Mouse (Mus musculus) embryonic stem cell, embryonic (primary cell): ENCODE data around the gene Tcte2.

ENCODE experiments used
- CTCF ChIA-PET, 4 experiments: fragments of 300-600 bp in 2 of 4; fragments of 350-600 bp in 2 of 4; sonication (Branson Sonifier 250); formaldehyde crosslinking; loops; one replicate each; lab custom pipeline; 2022; ENCODE audit warnings: inconsistent platforms in 2 of 4; lab: Charles Lee
- POLR2A ChIA-PET, 4 experiments: fragments of 300-600 bp in 2 of 4; fragments of 350-600 bp in 2 of 4; sonication (Branson Sonifier 250); formaldehyde crosslinking; loops; one replicate each; lab custom pipeline; 2022; ENCODE audit warnings: antibody characterized with exemption in 4 of 4, inconsistent platforms in 1 of 4; lab: Charles Lee

The Tcte2 gene

GRCm38 (mm10) chr17:13683027-13683410 lies 78.6 kb downstream of the Tcte2 start:
- POLR2A ChIA-PET = interaction anchor here (0.6 to 5.5 kb wide), 75 partner anchors 9 to 767 kb away, joined by 3 to 326 read pairs (median 5); partner anchors contain the start of genes Afdn (in 2 of the 4), Tcte2 (in 2 of the 4), Dact2 (in 1 of the 4) and Mrpl18 (in 1 of the 4)
- CTCF ChIA-PET = interaction anchor here in 2 of 4 experiments (0.7 to 3.9 kb wide), 7 partner anchors 14 to 767 kb away, joined by 3 to 24 read pairs (median 4); partner anchors contain the start of gene Mrpl18 (in 1 of the 2)

GRCm38 (mm10) chr17:13682378-13683026 lies 79.1 kb downstream of the Tcte2 start:
- ChIA-PET POLR2A (interaction anchor here (0.5 to 5.5 kb wide), 71 partner anchors 9 to 816 kb away, joined by 3 to 326 read pairs (median 6); partner anchors contain the start of genes Afdn (in 2 of the 4), Tcte2 (in 2 of the 4), Dact2 (in 1 of the 4) and Mrpl18 (in 1 of the 4)), CTCF (interaction anchor here (0.5 to 3.9 kb wide), 22 partner anchors 14 to 766 kb away, joined by 3 to 24 read pairs (median 3); partner anchors contain the start of genes Afdn (in 1 of the 4) and Mrpl18 (in 1 of the 4))

- ChIA-PET POLR2A (interaction anchor here (0.6 to 5.5 kb wide), 46 partner anchors 9 to 815 kb away, joined by 3 to 326 read pairs (median 6); partner anchors contain the start of genes Afdn (in 1 of the 4), Dact2 (in 1 of the 4) and Tcte2 (in 1 of the 4)), CTCF (interaction anchor here (0.5 to 3.9 kb wide), 23 partner anchors 13 to 1392 kb away, joined by 3 to 24 read pairs (median 4); partner anchors contain the start of gene Afdn (in 1 of the 4))
These were observed 79.9 kb downstream of the Tcte2 start for GRCm38 (mm10) chr17:13681686-13682085.

GRCm38 (mm10) chr17:13681126-13681525 lies 80.5 kb downstream of the Tcte2 start:
- POLR2A ChIA-PET = interaction anchor here in 3 of 4 experiments (0.6 to 5.5 kb wide), 26 partner anchors 8 to 247 kb away, joined by 3 to 326 read pairs (median 10); partner anchors contain the start of genes Afdn (in 1 of the 3) and Tcte2 (in 1 of the 3)
- CTCF ChIA-PET = interaction anchor here in 3 of 4 experiments (0.6 to 3.9 kb wide), 10 partner anchors 13 to 1385 kb away, joined by 3 to 24 read pairs (median 4); partner anchors contain the start of gene Afdn (in 1 of the 3)

GRCm38 (mm10) chr17:13680318-13680717 lies 81.3 kb downstream of the Tcte2 start:
- ChIA-PET POLR2A (interaction anchor here in 3 of 4 experiments (0.9 to 5.5 kb wide), 19 partner anchors 9 to 689 kb away, joined by 3 to 326 read pairs (median 8); partner anchors contain the start of genes Afdn (in 1 of the 3) and Tcte2 (in 1 of the 3)), CTCF (interaction anchor here in 2 of 4 experiments (0.9 to 3.9 kb wide), 3 partner anchors 12 to 89 kb away, joined by 4 to 24 read pairs (median 5); no protein-coding TSS in a partner anchor)

- CTCF ChIA-PET = interaction anchor here in 1 of 4 experiments (1.4 kb wide), 1 partner anchor 86 kb away, joined by 5 read pairs; no protein-coding TSS in a partner anchor
- POLR2A ChIA-PET = interaction anchor here in 3 of 4 experiments (0.6 to 5.5 kb wide), 21 partner anchors 9 to 688 kb away, joined by 3 to 326 read pairs (median 6); partner anchors contain the start of gene Tcte2 (in 1 of the 3)
These were observed 81.9 kb downstream of the Tcte2 start for GRCm38 (mm10) chr17:13679725-13680124.

- POLR2A ChIA-PET = interaction anchor here in 3 of 4 experiments (0.7 to 4.3 kb wide), 8 partner anchors 9 to 95 kb away, joined by 3 to 32 read pairs (median 7); no protein-coding TSS in a partner anchor
- CTCF ChIA-PET = interaction anchor here in 2 of 4 experiments (0.7 kb wide), 2 partner anchors 15 to 525 kb away, joined by 3 to 13 read pairs; no protein-coding TSS in a partner anchor
These were observed 84.1 kb downstream of the Tcte2 start for GRCm38 (mm10) chr17:13677225-13678148.

- ChIA-PET CTCF (interaction anchor here (0.6 to 1.1 kb wide), 6 partner anchors 14 to 275 kb away, joined by 3 to 8 read pairs (median 4); no protein-coding TSS in a partner anchor), POLR2A (interaction anchor here in 3 of 4 experiments (0.6 to 4.3 kb wide), 12 partner anchors 7 to 216 kb away, joined by 3 to 32 read pairs (median 3); partner anchors contain the start of gene Tcte2 (in 1 of the 3))
These were observed 85.5 kb downstream of the Tcte2 start for GRCm38 (mm10) chr17:13676099-13676498.

GRCm38 (mm10) chr17:13675630-13676029 lies 86.0 kb downstream of the Tcte2 start:
- ChIA-PET CTCF (interaction anchor here (0.6 to 1.1 kb wide), 4 partner anchors 17 to 276 kb away, joined by 3 to 8 read pairs (median 4); no protein-coding TSS in a partner anchor), POLR2A (interaction anchor here in 2 of 4 experiments (0.6 to 4.3 kb wide), 11 partner anchors 8 to 216 kb away, joined by 3 to 32 read pairs (median 3); partner anchors contain the start of gene Tcte2 (in 1 of the 2))

GRCm38 (mm10) chr17:13674695-13675306 lies 86.8 kb downstream of the Tcte2 start:
- CTCF ChIA-PET = no interaction called here
- POLR2A ChIA-PET = interaction anchor here in 2 of 4 experiments (1.5 to 4.3 kb wide), 4 partner anchors 9 to 16 kb away, joined by 5 to 32 read pairs (median 12); no protein-coding TSS in a partner anchor

GRCm38 (mm10) chr17:13671732-13672131 lies 89.9 kb downstream of the Tcte2 start:
- POLR2A ChIA-PET = interaction anchor here in 3 of 4 experiments (1.9 to 16.7 kb wide), 3 partner anchors 10 to 13 kb away, joined by 6 to 326 read pairs (median 105); no protein-coding TSS in a partner anchor
- CTCF ChIA-PET = no interaction called here

- ChIA-PET POLR2A (interaction anchor here (0.9 to 16.7 kb wide), 9 partner anchors 9 to 18 kb away, joined by 3 to 326 read pairs (median 6); no protein-coding TSS in a partner anchor), CTCF (interaction anchor here in 1 of 4 experiments (0.7 kb wide), 1 partner anchor 13 kb away, joined by 3 read pairs; no protein-coding TSS in a partner anchor)
These were observed 91.4 kb downstream of the Tcte2 start for GRCm38 (mm10) chr17:13670227-13670626.

- POLR2A ChIA-PET = interaction anchor here (0.6 to 16.7 kb wide), 18 partner anchors 8 to 227 kb away, joined by 3 to 326 read pairs (median 7); partner anchors contain the start of gene Afdn (in 2 of the 4)
- CTCF ChIA-PET = interaction anchor here in 3 of 4 experiments (0.6 to 1.8 kb wide), 5 partner anchors 12 to 789 kb away, joined by 3 to 5 read pairs (median 4); no protein-coding TSS in a partner anchor
These were observed 92.4 kb downstream of the Tcte2 start for GRCm38 (mm10) chr17:13669206-13669605.

- CTCF ChIA-PET = interaction anchor here in 3 of 4 experiments (0.6 to 1.8 kb wide), 7 partner anchors 9 to 677 kb away, joined by 3 to 5 read pairs (median 4); no protein-coding TSS in a partner anchor
- POLR2A ChIA-PET = interaction anchor here (0.8 to 16.7 kb wide), 24 partner anchors 8 to 202 kb away, joined by 3 to 326 read pairs (median 5); partner anchors contain the start of genes Afdn (in 2 of the 4) and Tcte2 (in 1 of the 4)
These were observed 93.3 kb downstream of the Tcte2 start for GRCm38 (mm10) chr17:13668052-13669015.
